Mouse (Mus musculus) liver, embryonic 11.5 days (tissue): ENCODE results near the gene Gata2. TPM values are rescaled to one million over a fixed set of nuclear protein-coding genes. Genes with fewer than 3 reads are reported as not detected.

Source experiments
- ATAC-seq: fragments of 200-750 bp; cut with Nextera tagmentation; replicated peaks from 2 replicates; pipeline ENCODE4 v1.8.0; 2017; ENCODE audit warnings: moderate number of reproducible peaks, mild to moderate bottlenecking, moderate TSS enrichment, moderate library complexity; ENCODE audit not compliant: low FRiP score
- DNase-seq: peaks from one replicate; pipeline ENCODE4 v3.0.0-alpha.2; 2017; ENCODE audit warnings: low spot score
- H3K27ac ChIP-seq: fragments of 300-500 bp; sonication (generic); 2 replicates; pipeline ENCODE4 v1.5.1; 2014; ENCODE audit warnings: mild to moderate bottlenecking, low read depth, low read length, control low read depth
- H3K27me3 ChIP-seq: fragments of 300-500 bp; sonication (generic); replicated peaks from 2 replicates; pipeline ENCODE4 v1.6.1; 2014; ENCODE audit warnings: low read length, mixed read lengths; ENCODE audit not compliant: control insufficient read depth, insufficient read depth
- H3K36me3 ChIP-seq: fragments of 300-500 bp; sonication (generic); 2 replicates; pipeline ENCODE4 v1.6.1; 2014; ENCODE audit warnings: mild to moderate bottlenecking, low read length, moderate library complexity, mixed read lengths; ENCODE audit not compliant: control insufficient read depth, insufficient read depth
- H3K4me1 ChIP-seq: fragments of 300-500 bp; sonication (generic); replicated peaks from 2 replicates; pipeline ENCODE4 v1.6.1; 2014; ENCODE audit warnings: low read length, mixed read lengths; ENCODE audit not compliant: control insufficient read depth, insufficient read depth
- H3K4me2 ChIP-seq: fragments of 300-500 bp; sonication (generic); 2 replicates; pipeline ENCODE4 v1.6.1; 2014; ENCODE audit warnings: mild to moderate bottlenecking, control low read depth, moderate library complexity
- H3K4me3 ChIP-seq: fragments of 300-500 bp; sonication (generic); 2 replicates; pipeline ENCODE4 v1.5.1; 2014; ENCODE audit warnings: low read depth, low read length, control low read depth
- H3K9ac ChIP-seq: fragments of 300-500 bp; sonication (generic); 2 replicates; pipeline ENCODE4 v1.6.1; 2014; ENCODE audit warnings: low read depth, low read length, control low read depth
- H3K9me3 ChIP-seq: fragments of 300-500 bp; sonication (generic); 2 replicates; pipeline ENCODE4 v1.6.1; 2016; ENCODE audit warnings: low read length, inconsistent platforms, mixed read lengths; ENCODE audit not compliant: control insufficient read depth
- WGBS: fragments of 180-500 bp; shearing (Covaris S2); extraction: QIAGEN DNeasy Blood & Tissue Kit; methylation state at CpG from one replicate; pipeline ENCODE4 v1.1.7; 2014; 5-methylcytosine and 5-hydroxymethylcytosine counted together
- polyA plus RNA-seq: library from polyadenylated mRNA; unstranded; fragments of >200 nt; fragmentation: Nextera tagmentation; extraction: Ambion mirVana; gene quantifications from 2 replicates; pipeline ENCODE4 v1.2.1, GENCODE M21; 2014

The Gata2 gene
- polyA plus RNA-seq, 1 experiment from 2014 or later = 15.9 TPM

DNA sequence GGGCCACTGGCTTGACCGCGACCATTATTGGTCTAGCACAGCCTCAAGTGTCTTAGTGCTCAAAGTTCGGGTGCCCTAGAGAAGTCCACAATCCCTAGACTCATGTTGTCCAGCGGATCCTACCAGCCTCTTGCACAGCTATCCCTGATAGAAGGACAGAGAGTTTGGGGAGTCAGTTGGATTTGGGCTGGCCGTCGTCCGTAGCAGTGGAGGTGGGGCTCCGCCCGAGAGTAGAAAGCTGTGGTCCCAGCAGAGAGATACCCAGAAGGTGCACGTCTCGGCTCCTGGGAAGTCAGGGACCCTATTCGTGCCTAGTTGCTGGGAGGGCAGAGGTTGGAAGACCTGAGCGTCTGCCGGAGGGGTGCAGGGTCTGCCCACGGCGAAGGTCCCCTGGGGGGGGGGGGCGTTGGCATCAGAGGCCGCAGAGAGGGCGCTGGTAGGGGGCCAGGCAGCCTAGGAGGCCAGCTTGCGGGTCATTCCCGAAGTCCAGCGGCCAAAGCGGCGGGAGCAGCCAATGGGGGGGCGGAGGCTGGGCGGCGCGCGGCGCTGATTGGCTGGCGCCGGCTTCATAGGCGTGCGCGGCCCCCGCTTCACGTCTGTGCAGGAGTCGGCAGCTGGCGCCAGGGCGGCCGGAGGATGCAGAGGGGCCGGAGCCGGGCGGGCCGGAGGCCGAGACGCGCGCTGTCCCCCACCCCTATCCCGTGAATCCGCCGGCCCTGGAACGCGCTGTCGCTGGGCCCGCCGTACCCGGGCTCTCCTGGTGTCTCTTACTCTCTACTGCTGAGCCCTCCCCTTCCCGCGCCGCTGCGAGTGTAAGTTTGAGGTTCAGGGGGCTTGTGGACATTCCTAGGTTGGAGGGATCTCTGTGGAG is 4.6 kb downstream of the Gata2 start:
- H3K27ac ChIP-seq = no peak overlapping the region
- no peaks in the 10 kb centered on the region for H3K36me3 ChIP-seq
- H3K9ac ChIP-seq = peak overlapping the region; percentile 34
- H3K9me3 ChIP-seq = no peaks in the 10 kb centered on the region
- H3K4me2 ChIP-seq = peak overlapping the region; percentile 90
- H3K4me3 ChIP-seq = peak overlapping the region; percentile 53
- H3K27me3 ChIP-seq = peaks cover 98% of the 10 kb centered on the region
- H3K4me1 ChIP-seq = peaks cover 55% of the 10 kb centered on the region
- under 1% methylated on average over 45 of the region's 62 CpGs for WGBS
- DNase-seq = peak; percentile 83
- ATAC-seq = peak; percentile 56

DNA sequence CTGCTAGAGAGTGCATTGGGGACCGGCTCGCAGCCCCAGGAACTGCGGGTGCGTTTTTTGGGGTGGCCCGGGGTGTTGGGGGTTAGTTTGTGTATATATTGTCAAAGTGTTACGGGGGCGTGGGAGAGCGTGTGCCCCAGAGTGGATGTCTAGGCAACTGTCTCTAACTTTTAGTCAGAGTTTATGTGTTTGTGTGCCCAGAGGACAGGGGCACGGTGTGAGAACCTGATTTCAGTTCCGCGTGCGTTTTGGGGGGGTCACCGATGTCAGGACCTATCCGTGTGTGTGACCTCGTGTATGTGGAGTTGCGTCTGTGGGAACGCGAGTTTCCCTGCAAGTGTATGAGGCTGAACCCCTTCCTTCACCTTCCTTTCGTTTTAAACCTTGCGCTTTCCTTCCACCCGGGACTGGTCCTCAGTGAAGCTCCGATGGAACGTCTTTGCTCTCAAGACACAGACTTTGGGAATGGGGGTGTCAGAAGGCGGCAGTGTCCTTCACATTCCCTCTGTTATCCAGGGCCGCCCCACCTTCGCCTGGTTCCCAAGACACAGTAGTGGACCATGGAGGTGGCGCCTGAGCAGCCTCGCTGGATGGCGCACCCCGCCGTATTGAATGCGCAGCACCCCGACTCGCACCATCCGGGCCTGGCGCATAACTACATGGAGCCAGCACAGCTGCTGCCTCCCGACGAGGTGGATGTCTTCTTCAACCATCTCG is 5.5 kb downstream of the Gata2 start:
- ATAC-seq = no peak
- Histone ChIP-seq H3K9ac (peak overlapping the region; percentile 34; the same call in 1 of the 2 replicates), H3K27ac (no peak overlapping the region)

DNA sequence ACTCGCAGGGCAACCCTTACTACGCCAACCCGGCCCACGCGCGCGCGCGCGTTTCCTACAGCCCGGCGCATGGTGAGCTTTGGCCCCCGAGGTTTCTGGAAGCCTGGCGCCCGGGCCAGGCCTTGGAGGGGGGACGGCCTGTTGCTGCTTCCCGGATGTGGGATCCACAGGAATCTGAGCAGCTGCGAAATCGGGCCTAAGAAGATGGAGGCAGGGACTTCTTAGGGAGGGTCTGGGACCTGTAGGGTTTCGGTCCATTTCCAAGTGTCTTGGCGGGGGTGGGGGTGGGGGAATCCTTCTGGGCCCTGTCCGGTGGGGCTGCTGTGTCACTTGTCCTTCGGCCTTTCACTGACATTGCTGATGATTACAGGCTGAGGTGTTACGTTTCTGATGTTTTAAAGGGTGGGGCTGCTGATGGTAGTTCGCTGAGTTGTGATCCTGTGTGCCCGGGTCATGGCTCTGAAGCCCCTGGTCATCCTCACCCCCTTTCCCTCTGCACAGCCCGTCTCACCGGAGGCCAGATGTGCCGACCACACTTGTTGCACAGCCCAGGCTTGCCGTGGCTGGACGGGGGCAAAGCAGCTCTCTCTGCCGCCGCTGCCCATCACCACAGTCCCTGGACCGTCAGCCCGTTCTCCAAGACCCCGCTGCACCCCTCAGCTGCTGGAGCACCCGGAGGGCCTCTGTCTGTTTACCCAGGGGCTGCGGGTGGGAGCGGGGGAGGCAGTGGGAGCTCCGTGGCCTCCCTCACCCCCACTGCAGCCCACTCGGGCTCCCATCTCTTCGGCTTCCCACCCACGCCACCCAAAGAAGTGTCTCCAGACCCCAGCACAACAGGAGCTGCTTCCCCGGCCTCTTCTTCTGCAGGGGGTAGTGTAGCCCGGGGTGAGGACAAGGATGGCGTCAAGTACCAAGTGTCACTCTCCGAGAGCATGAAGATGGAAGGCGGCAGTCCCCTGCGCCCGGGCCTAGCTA is 6.3 kb downstream of the Gata2 start:
- Histone ChIP-seq H3K27ac (no peak overlapping the region), H3K27me3 (peaks cover 96% of the 10 kb centered on the region), H3K4me3 (peak overlapping the region; percentile 53), H3K9ac (no peak overlapping the region; the same call in 1 of the 2 replicates), H3K36me3 (no peaks in the 10 kb centered on the region), H3K9me3 (no peaks in the 10 kb centered on the region), H3K4me1 (peaks cover 53% of the 10 kb centered on the region), H3K4me2 (peak overlapping the region; percentile 90)
- DNase-seq (peak; percentile 44), ATAC-seq (no peak)
- WGBS = 13% methylated on average over 50 of the region's 50 CpGs

More for the DNA sequence above, 5.5 kb downstream of the Gata2 start:
- peak overlapping the region; percentile 90 for H3K4me2 ChIP-seq
- peaks cover 54% of the 10 kb centered on the region for H3K4me1 ChIP-seq
- H3K27me3 ChIP-seq = peaks cover 97% of the 10 kb centered on the region
- 1% methylated on average over 39 of the region's 39 CpGs for WGBS
- H3K4me3 ChIP-seq = peak overlapping the region; percentile 53
- peak; percentile 56 for DNase-seq
- no peaks in the 10 kb centered on the region for H3K9me3 ChIP-seq
- no peaks in the 10 kb centered on the region for H3K36me3 ChIP-seq

DNA sequence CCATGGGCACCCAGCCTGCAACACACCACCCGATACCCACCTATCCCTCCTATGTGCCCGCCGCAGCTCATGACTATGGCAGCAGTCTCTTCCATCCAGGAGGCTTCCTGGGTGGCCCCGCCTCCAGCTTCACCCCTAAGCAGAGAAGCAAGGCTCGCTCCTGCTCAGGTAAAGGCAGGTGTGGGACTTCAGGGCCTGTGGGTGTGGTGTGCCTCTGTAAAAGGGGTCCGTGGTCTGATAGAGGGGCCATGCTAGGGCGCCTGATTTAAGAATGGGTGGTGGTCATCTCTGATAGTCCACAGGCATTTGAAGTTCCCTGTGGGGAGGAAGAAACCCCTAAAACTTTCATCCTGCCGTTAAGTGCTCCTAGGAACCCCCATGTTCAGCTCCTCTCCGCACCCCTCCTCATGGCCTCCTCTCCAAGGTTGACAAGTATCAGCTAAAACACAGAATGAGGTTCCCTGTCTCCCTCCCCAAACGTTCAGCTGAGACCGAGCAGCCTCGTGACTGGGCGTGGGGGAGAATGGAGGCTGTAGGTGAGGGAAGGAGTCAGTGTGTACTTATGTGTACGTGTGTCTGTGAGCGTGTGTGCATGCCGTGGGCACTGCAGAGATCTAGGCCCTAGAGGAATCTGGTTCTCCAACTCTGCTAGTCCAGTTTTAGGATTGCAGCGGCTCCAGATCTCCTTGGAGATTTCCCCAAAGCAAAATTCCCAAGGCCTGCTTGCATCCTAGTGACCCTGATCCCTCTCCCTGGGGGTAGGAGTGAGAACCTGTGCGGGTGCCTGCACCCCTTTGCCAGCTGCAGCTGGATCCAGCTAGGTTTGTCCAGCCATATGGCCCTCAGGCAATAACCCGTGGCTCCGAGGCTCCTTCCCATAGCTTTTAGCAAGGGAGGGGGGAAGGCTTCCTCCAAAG is 7.3 kb downstream of the Gata2 start:
- Histone ChIP-seq H3K27ac (no peak overlapping the region; the same call in 1 of the 2 replicates), H3K27me3 (peaks cover 95% of the 10 kb centered on the region), H3K4me3 (peak overlapping the region; percentile 53), H3K4me2 (peak overlapping the region; percentile 90), H3K9ac (no peak overlapping the region), H3K4me1 (peaks cover 55% of the 10 kb centered on the region), H3K36me3 (no peaks in the 10 kb centered on the region), H3K9me3 (no peaks in the 10 kb centered on the region)
- DNase-seq (no peak), ATAC-seq (no peak)
- WGBS = 31% methylated on average over 20 of the region's 20 CpGs

DNA sequence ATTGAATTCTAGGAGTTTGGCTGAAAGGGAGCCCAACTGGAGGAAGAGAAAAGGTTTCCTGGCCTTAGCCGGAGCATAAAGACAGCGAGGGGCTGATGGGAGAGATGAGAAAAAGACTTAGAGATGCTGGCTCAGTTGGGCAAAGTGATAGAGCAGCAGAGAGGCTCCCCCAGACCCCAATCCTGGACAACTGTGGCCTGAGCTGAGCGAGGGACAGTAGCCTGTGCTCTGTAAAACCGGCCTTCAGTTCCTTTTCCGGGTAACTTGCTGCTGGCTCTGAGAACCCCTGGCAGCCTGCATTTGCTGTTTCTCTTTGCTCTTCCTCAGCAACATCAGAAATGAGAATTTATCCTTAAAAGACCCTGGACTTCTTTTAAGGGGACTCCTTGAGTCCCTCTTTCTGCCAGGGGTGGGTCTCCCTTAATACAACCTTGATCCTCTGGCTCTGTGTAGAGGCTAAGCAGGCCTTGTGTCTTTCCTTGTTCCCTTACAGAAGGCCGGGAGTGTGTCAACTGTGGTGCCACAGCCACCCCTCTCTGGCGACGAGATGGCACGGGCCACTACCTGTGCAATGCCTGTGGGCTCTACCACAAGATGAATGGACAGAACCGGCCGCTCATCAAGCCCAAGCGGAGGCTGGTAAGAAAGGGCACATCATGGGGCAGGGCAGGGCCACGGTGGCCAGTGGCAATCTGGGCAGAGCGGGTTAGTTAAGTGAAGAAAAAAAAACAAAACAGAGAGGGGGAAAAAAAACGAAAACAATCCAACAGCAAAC is 8.4 kb downstream of the Gata2 start:
- H3K27ac ChIP-seq = peak overlapping the region; percentile 63
- WGBS = 19% methylated on average over 15 of the region's 15 CpGs
- H3K36me3 ChIP-seq = no peaks in the 10 kb centered on the region
- H3K9ac ChIP-seq = no peak overlapping the region
- DNase-seq (no peak), ATAC-seq (no peak)
- H3K4me3 ChIP-seq = no peak overlapping the region; the same call in 1 of the 2 replicates
- no peaks in the 10 kb centered on the region for H3K9me3 ChIP-seq
- H3K4me2 ChIP-seq = peak overlapping the region; percentile 60
- peaks cover 62% of the 10 kb centered on the region for H3K4me1 ChIP-seq
- peaks cover 90% of the 10 kb centered on the region for H3K27me3 ChIP-seq

DNA sequence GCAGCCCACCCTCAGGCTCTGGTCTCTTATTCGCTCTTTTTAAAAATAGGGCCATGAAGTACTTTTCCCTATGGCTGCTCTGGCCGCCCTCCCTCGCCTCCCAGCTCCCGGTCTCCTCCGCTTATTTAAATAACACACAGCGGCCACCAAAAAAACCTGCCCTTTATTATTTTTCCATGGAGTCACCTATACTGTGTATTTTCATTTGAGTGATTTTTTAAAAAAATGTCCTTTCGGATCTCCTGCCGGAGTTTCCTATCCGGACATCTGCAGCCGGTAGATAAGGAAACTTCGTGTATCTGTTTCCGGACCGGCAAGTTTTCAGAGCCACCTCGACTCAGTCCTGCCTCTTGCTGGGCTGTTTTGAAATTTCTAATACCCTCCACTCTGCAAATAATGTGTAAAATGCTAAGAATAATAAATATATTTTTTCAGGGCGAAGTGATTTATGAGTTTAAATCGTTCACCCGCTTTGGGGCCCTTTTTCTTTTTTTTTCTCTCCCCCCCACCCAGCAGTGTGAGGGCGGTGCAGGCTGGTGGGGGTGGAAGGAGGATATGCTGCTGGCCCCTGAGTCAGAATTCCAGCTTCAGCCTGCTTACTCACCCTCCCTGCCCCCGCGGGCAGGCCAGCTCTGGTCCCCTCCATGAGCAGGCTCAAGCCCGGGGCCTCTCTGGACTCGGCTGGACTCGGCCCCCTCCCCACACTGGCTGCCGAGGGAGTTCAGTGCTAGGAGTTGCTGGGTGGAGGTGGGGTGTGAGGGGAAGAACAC is 9.4 kb downstream of the Gata2 start:
- H3K27ac ChIP-seq = peak overlapping the region; percentile 71; the same call in 1 of the 2 replicates
- H3K4me3 ChIP-seq = peak overlapping the region; percentile 27
- WGBS = under 1% methylated on average over 24 of the region's 24 CpGs
- peak overlapping the region; percentile 60 for H3K4me2 ChIP-seq
- peak; percentile 68 for DNase-seq
- no peaks in the 10 kb centered on the region for H3K9me3 ChIP-seq
- peaks cover 53% of the 10 kb centered on the region for H3K4me1 ChIP-seq
- ATAC-seq = peak; percentile 64
- H3K9ac ChIP-seq = peak overlapping the region; percentile 50; the same call in 1 of the 2 replicates
- H3K36me3 ChIP-seq = no peaks in the 10 kb centered on the region
- peaks cover 80% of the 10 kb centered on the region for H3K27me3 ChIP-seq
